Mouse (Mus musculus) cerebellum, adult 11 months (tissue): ENCODE measurements at regions not wholly inside any gene's neighbourhood (a gene's known extent, or its start where the extent isn't known, plus 50 kb on each side); places are given as distances from the start of the nearest gene placed in this dataset.

Experiments
- DNase-seq: peaks from one replicate; pipeline ENCODE4 v3.0.0; 2022

- peak; percentile 2 for DNase-seq
Measured at GRCm38 (mm10) chr13:110814066-110814465, 419.2 kb downstream of the Plk2 start.

DNA sequence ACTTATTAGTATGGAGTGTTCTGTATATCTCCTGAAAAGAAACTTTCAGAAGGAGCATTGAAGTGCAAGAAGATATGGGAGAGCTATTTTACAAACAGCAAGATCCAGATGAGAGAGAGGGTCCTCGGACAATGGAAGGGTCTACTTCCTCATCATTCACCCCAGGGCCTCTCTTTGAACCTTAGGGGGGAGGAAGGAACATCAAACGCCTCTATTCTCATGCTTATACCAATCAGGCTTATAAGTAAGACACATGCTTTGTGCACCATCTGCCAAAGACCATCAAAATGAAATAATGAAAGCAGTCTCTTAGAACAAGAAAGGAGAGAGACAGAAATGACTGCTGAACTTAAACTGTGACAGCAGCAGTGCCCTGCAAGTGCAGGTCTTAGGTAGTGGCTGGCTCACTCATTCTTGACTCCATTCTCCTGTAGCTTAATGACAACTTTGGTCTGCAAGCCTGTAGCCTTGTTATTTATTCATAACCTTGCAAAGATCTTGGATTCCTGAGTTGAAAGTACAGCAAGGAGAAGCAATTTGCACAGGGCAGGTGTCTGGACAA is 424.5 kb downstream of the Plk2 start:
- DNase-seq: no peak

DNA sequence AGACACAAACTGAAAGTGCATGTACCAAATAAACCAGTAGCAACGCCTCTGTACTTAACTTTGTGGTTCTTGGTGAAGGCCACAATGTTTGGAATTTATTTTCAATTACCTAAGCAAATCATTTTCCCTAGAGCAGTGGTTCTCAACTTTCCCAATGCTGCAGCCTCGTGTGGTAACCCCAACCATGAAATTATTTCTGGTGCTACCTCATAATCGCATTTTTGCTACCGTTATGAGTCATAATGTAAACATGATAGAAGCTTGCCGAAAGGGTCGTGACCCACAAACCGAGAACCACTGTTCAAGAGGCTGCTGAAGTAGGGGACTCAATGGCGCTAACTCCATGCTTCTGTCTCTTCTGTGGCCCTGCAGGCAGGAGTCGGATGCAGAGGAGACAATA is 429.9 kb upstream of the Actbl2 start:
- no peak for DNase-seq

GRCm38 (mm10) chr13:110832442-110832841 is 422.4 kb upstream of the Actbl2 start:
- no peak for DNase-seq

- DNase-seq: no peak
Measured at GRCm38 (mm10) chr13:110836936-110837335, 417.9 kb upstream of the Actbl2 start.

DNA sequence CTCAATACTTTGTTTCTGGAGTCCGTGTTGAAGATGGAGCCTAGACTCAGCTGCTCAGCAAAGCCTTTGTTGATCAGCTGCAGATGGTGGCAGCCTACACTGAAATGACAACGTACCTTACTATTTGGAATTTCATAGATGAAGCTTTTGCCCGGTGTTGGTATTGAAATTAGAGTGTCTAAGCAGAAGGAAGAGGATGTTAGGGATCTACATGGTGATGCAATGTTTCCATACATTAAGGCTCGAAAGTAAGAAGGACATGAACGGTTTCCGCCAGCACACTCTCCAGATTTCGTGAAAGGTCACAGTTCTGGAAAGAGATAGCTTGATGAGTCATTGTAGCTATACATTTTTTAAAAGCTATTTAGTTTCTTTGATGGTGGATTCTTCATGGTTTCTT is 412.9 kb upstream of the Actbl2 start:
- no peak for DNase-seq

GRCm38 (mm10) chr13:110845695-110846094 is 409.1 kb upstream of the Actbl2 start:
- DNase-seq: no peak

DNA sequence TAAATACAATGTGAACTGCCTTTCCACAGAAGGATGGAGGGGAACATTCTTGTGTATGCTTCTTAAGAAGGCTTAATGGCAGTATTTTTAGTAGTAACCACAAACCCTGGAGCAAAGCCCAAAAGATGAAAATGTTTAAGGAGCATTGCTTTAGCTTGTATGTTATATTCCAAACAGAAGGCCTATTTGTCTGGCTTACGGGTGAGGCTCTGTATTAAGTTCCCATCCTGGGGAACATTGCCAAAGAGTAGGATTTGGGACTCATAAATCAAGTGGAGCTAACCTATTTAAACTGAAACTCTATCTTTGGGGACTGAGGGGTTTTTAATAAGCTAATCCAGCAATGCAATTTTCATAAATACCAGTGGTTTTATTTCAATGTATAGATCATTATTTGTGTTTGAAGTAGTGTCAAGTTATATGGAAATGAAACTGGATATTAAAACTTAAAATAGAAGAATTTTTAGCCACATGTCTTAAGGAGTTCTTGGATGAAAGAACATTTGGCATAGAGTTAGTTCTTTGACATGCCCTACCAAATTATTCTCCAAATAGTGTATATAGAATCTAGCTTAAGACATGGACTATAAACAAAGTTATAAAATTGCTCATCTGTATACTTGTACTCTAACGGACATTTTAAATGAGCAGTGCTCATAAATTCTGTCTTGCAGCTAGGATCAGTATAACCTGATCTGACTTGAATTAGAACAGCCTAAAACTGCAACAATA is 401.7 kb upstream of the Actbl2 start:
- no peak for DNase-seq

GRCm38 (mm10) chr13:110854213-110854612 is 400.6 kb upstream of the Actbl2 start:
- no peak for DNase-seq

DNA sequence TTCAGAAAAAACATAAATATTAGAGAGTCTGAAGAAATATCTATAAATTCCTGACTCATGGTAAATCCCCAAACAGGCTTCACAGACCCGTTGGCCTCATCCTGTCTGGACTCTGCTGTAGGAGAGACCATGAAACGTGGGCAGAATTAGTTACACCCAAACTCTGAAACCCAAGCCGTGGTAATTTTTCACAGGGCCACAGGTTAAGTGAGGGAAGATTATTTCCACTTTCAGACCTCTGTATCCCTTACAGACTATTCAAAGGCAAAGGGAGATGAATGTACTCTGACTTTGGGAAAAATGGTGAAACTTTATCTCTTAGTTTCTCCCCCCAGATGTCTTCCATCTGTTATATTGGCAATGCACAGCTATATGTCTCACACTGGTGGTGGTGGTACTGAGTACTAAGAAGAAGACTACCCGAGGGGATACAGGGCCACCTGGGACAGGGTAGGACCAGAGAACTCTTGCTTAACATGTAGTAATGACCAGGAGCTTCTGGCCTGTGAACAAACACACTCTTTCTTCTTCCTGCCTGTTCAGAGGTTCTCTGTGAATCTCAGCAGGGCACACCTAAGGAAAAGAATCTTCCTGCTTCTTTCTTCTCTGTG is 388.8 kb upstream of the Actbl2 start:
- no peak for DNase-seq

DNA sequence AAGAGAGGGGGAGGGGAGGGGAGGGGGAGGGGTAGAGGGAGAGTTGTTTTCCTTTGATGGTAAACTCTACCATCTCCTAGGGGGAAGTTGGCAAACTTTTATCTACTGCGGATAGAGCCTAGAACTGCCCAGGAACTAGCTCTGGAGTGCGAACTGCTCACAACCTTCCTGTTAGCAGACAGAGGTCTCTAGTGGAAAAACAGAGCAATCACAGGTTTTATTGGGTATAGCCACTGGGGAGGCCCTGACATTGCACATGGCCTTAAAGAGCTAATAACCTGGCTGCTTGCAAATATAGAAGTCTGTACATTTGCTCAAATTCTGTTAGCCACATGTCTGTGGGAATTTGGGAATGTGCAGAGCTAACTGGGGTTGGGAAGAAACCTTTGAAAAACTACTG is 388.1 kb upstream of the Actbl2 start:
- no peak for DNase-seq

GRCm38 (mm10) chr13:110871125-110871775 is 383.6 kb upstream of the Actbl2 start:
- DNase-seq: no peak

- no peak for DNase-seq
Measured at GRCm38 (mm10) chr13:110871776-110872135, 383.1 kb upstream of the Actbl2 start.

- DNase-seq: no peak
Measured at GRCm38 (mm10) chr13:110881573-110881972, 373.2 kb upstream of the Actbl2 start.

DNA sequence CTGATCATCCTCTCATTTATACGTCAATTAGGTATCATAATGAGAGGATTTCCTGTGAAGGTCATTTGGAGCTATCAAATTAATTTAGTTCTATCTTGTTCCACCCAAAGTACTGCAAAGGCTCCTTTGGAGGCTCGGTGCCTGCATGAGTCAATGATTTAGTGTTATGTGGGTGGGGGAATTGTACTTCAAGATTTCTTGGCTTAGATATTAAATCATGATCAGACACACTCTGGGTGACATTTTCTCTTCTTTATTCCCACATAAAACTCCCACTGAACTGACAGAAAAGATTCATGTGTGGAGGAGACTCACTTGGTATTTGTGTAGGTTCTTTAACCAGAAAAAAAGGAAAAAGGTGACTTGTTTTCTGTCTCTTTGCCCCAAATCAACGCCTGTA is 372.6 kb upstream of the Actbl2 start:
- DNase-seq: no peak

DNA sequence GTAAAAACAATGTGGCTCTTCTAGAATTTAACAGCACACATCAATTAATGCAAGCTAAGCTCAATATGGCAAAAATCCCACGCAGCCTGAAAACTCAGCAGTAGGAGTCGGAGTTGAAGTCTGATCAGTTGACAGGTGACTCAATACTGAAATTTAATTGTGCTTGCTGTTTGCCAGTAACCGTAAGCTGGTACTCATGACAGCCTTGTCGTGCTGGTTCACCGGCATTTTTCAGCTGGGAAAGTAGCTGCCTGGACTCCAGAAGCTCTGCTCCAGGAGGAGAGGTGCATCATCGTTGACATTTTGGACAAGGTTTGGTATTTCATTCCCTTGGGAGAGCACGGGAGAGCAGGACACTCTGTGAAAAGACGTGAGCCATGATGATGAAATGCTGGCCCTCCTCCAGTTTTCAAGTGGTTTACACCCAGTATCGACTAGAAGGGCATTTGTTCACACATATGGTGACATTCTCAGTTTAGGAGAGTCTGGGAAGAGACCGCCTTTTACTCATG is 372.1 kb upstream of the Actbl2 start:
- no peak for DNase-seq

- DNase-seq: no peak
Measured at GRCm38 (mm10) chr13:110893909-110894308, 360.9 kb upstream of the Actbl2 start.

- no peak for DNase-seq
Measured at GRCm38 (mm10) chr13:110895349-110895748, 359.5 kb upstream of the Actbl2 start.

DNA sequence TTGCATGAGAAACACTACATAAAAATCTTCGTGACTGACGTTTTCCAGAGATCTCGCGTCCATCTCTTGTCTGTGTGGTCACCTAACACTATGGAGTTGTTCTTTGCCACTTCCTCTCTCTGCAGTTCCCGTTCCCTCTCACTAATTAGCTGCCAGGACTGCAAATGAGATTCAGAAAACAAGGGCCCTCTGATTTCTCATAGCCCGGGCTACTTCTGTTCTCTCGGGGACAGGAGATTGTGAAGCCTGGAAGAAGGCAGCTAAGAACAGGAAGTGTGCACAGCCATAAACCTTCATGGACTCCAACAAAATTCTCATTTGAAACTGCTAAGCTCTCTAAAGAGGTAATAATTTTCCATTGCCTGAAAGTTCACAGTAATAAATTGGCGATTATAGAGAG is 358.9 kb upstream of the Actbl2 start:
- no peak for DNase-seq

DNA sequence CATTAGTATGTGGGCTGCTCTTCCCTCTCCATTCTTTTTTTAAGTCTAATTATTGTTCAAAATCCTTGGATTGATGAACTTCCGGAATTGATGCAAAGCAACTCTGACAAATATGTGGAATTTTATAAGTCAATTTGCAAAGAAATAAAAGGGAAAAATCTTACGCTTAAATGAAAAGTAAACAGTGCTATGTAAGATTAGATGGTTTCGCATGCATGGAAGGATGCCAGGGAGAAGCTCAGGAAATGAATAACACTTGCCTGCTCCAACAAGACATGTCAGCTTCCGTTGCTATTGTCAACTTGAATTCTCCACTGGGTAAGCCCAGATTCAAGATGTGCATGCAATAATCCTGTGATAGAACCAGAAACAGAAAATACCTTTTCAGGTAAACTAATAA is 357.2 kb upstream of the Actbl2 start:
- DNase-seq: no peak

DNA sequence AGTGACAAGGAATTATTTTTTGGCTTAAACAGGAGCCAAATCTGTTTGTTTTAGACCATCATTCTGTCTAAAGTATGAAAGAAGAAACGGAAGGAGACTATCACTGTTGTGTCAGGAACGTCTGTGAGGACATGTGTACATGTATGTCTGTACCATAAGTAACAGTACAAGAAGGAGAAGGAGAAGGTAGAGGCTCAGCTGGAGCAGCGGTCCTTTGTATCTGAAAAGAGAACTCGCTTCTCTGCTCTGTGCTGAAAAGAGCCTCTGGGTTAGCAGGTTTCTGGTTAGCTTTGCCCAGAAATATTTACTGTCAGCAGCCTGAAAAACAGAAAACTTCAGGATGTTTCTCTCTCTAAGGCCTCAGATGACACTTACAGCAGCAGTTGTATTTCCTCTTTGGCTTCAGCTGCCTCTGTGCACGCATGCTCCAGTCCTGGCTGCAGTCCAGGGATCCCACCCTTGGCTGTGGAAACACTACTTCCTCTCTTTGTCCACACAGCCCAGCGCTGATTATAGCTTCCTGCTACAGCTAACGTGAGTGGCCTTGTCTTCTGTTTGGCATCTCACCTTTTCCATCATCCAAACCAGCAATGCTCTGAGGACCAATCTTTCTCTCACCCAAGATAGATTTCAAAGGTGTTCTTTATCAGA is 351.7 kb upstream of the Actbl2 start:
- no peak for DNase-seq

- DNase-seq: no peak
Measured at GRCm38 (mm10) chr13:110907319-110907955, 347.4 kb upstream of the Actbl2 start.

DNA sequence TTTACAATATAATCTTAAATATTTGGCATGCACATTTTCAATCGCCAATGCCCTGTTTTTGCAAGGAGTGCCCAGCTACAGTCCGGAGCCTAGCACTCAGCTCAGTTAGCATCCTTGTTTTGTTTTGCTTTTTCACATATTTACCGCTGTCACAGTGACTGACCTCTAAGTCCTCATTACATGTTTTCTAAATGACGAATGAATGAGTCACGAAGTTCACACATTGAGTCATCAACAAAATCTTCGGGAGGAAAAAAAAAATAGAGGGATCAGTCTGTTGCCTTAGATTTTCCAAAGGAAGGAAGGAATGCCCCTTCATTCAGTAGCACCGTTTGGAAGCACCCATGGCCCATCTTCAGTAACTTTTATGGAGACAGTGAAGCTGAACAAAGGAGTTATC is 342.9 kb upstream of the Actbl2 start:
- no peak for DNase-seq
